Mouse (Mus musculus): Measurements from ENCODE around the gene Thrap3. TPM values are rescaled to one million over a fixed set of nuclear protein-coding genes. Genes with fewer than 3 reads are reported as not detected.

The Thrap3 gene
- polyA plus RNA-seq, 1 experiment = 133 TPM

DNA sequence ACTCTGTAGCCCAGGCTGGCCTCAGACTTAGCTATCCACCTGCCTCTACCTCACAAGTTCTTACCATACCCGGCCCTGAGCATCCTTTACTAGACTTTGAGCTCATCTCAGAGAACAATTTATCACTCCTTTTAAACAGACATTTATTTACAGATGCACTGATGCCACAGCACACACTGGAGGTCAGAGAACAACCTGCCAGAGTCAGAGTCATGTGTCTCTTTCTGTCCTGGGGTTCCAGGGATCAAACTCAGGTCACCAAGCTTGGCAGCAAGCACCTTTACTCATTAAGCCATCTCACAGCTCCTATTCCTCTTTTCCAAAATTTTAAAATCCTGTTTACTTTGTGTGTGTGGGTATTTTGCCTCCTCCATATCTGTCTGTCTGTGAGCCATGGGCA lies 2.8 kb upstream of the Thrap3 start:
- DNase-seq (ENCODE audit: low read depth) = no peak
- TF ChIP-seq POLR2A (IDR thresholded peaks at IDR 0.05; ENCODE audit: borderline replicate concordance, extremely low read depth, insufficient read depth, insufficient read length, poor library complexity, severe bottlenecking) (no peak), CTCF (IDR thresholded peaks at IDR 0.05; ENCODE audit: borderline replicate concordance, extremely low read depth, insufficient read depth, insufficient read length) (no peak)

GRCm38 (mm10) chr4:126204661-126205230 lies 2.2 kb upstream of the Thrap3 start:
- TF ChIP-seq CTCF (IDR thresholded peaks at IDR 0.05; ENCODE audit: borderline replicate concordance, extremely low read depth, insufficient read depth, insufficient read length) (no peak), POLR2A (IDR thresholded peaks at IDR 0.05; ENCODE audit: borderline replicate concordance, extremely low read depth, insufficient read depth, insufficient read length, poor library complexity, severe bottlenecking) (no peak)
- DNase-seq (ENCODE audit: low read depth) = no peak

- TF ChIP-seq CTCF (IDR thresholded peaks at IDR 0.05; ENCODE audit: borderline replicate concordance, extremely low read depth, insufficient read depth, insufficient read length) = no peak
- no peak for TF ChIP-seq POLR2A (IDR thresholded peaks at IDR 0.05; ENCODE audit: borderline replicate concordance, extremely low read depth, insufficient read depth, insufficient read length, poor library complexity, severe bottlenecking)
These were observed 1.5 kb upstream of the Thrap3 start for GRCm38 (mm10) chr4:126204016-126204415.

GRCm38 (mm10) chr4:126203336-126203895 lies 856 bp upstream of the Thrap3 start:
- no peak for DNase-seq (ENCODE audit: low read depth)
- TF ChIP-seq CTCF (IDR thresholded peaks at IDR 0.05; ENCODE audit: borderline replicate concordance, extremely low read depth, insufficient read depth, insufficient read length) = no peak
- no peak for TF ChIP-seq POLR2A (IDR thresholded peaks at IDR 0.05; ENCODE audit: borderline replicate concordance, extremely low read depth, insufficient read depth, insufficient read length, poor library complexity, severe bottlenecking)

More at GRCm38 (mm10) chr4:126204016-126204415, 1.5 kb upstream of the Thrap3 start:
- no peak for DNase-seq (ENCODE audit: low read depth)

DNA sequence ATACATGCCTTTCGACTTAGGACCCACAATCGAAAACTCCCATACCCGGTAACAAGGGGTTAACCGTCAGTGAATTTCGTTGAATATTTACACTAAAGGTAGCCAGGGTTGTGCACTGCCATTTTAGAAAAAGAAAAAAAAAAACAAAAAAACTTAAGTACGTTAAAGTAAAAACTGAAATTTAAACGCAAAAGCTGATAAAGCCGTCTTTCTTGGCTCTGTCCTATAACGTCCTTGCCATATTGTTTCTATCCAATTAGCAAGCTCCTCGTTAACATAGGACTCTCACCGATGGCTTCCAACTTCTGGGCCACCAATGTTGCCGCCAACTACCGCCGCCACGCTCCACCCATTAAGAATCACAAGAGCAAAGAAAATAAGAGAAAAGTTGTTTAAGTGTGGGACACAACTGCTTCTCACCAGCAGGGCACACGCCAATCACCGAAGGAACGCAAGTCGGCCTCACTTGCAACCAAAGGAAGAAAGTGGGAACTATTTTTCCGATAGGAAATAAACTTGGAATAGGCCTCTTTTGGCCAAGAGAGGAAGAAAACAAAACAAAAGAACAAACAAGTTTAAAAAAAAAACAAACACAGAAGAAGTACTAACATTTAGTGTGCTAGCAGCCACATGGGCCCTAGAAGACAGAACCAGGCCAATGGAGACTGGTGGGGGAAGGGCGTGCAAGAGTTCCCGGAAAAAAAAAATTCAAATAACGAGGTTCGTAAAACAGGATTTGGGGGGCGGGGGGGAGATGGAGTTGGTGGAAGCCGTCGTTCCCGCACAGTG lies 852 bp downstream of the Thrap3 start:
- peak; percentile 37; the same call in 1 of the 2 replicates for TF ChIP-seq CTCF (IDR thresholded peaks at IDR 0.05; ENCODE audit: borderline replicate concordance, extremely low read depth, insufficient read depth, insufficient read length)
- no peak for TF ChIP-seq POLR2A (IDR thresholded peaks at IDR 0.05; ENCODE audit: borderline replicate concordance, extremely low read depth, insufficient read depth, insufficient read length, poor library complexity, severe bottlenecking)
- peak; percentile 72 for DNase-seq (ENCODE audit: low read depth)

DNA sequence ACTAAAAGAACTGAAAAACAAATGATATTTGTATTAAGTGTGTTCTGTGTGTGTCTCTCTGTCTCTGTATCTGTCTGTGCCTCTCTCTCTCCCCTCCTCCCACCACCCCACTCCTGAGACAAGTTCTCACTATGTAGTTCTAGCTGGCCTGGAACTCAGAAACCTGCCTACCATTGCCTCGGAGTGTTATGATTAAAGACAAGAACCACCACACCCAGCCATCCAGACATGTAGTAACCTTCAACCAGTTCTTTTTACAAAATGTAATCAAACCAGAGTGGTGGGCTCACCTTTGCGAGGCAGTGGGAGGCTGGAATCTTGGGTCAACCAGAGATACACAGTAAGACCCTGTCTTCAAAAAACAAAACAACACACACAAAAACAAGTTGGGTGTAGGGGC lies 1.9 kb downstream of the Thrap3 start:
- no peak for DNase-seq (ENCODE audit: low read depth)

DNA sequence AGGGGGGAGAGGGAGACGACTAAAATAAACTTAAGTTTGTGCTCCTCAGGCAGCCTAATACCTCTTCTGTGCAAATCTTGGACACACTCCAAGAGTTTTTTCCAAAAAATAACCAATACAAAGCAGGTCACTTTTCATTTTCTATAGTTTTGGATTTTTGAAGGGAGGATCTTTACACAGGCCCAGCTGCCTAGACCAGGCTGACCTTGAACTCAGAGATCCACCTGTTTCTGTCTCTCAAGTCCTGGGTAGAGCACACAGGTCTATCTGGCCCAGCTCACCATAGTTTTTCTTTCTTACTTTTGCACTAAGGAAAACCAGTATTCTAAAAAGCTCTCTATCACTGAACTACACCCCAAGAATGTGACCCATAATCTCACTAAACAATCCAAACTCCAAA lies 2.5 kb downstream of the Thrap3 start:
- DNase-seq (ENCODE audit: low read depth) = no peak
- TF ChIP-seq POLR2A (IDR thresholded peaks at IDR 0.05; ENCODE audit: borderline replicate concordance, extremely low read depth, insufficient read depth, insufficient read length, poor library complexity, severe bottlenecking) (no peak), CTCF (IDR thresholded peaks at IDR 0.05; ENCODE audit: borderline replicate concordance, extremely low read depth, insufficient read depth, insufficient read length) (no peak)

More for the DNA sequence above, 1.9 kb downstream of the Thrap3 start:
- TF ChIP-seq POLR2A (IDR thresholded peaks at IDR 0.05; ENCODE audit: borderline replicate concordance, extremely low read depth, insufficient read depth, insufficient read length, poor library complexity, severe bottlenecking) = no peak
- TF ChIP-seq CTCF (IDR thresholded peaks at IDR 0.05; ENCODE audit: borderline replicate concordance, extremely low read depth, insufficient read depth, insufficient read length) = no peak

DNA sequence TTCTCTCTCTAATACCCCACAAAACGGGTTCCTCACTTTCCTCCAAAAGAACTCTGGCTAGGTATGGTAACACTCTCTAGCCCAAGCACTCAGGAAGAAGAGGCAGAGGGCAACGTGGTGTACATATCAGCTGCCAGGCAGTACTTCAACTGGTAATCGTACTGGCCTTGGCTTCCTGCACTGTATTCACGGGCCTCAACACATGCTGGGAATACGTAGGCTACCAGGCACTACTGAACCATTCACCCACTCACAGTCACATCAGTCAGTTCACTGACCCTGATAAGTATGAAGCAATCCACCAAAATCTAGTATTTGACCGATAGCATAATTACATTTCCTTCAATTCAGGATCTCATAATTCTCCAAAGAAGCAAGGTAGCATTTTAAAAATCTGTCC lies 3.0 kb downstream of the Thrap3 start:
- no peak for DNase-seq (ENCODE audit: low read depth)
- TF ChIP-seq POLR2A (IDR thresholded peaks at IDR 0.05; ENCODE audit: borderline replicate concordance, extremely low read depth, insufficient read depth, insufficient read length, poor library complexity, severe bottlenecking) = no peak
- TF ChIP-seq CTCF (IDR thresholded peaks at IDR 0.05; ENCODE audit: borderline replicate concordance, extremely low read depth, insufficient read depth, insufficient read length) = no peak

DNA sequence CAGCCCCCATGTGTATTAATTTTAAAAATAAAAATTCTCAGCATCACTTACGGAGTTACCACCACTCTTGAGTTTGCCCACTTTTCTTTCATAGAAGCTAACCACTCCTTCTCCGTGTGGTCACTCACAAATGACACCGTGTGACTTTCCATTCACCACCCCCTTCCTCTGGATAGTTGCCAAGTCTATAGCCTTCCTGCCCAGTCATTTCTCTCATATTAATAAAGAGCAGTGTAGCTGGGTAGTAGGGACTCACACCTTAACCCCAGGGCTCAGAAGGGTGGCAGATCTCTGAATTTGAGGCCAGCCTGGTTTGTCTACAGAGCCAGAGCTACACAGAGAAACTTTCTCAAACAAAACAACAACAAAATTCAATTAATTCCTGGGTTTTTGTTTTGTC lies 5.1 kb downstream of the Thrap3 start:
- no peak for DNase-seq (ENCODE audit: low read depth)
- TF ChIP-seq POLR2A (IDR thresholded peaks at IDR 0.05; ENCODE audit: borderline replicate concordance, extremely low read depth, insufficient read depth, insufficient read length, poor library complexity, severe bottlenecking) (no peak), CTCF (IDR thresholded peaks at IDR 0.05; ENCODE audit: borderline replicate concordance, extremely low read depth, insufficient read depth, insufficient read length) (no peak)

GRCm38 (mm10) chr4:126194916-126195315 lies 7.6 kb downstream of the Thrap3 start:
- no peak for DNase-seq (ENCODE audit: low read depth)
- TF ChIP-seq CTCF (IDR thresholded peaks at IDR 0.05; ENCODE audit: borderline replicate concordance, extremely low read depth, insufficient read depth, insufficient read length) = no peak
- TF ChIP-seq POLR2A (IDR thresholded peaks at IDR 0.05; ENCODE audit: borderline replicate concordance, extremely low read depth, insufficient read depth, insufficient read length, poor library complexity, severe bottlenecking) = no peak

GRCm38 (mm10) chr4:126194216-126194615 lies 8.3 kb downstream of the Thrap3 start:
- DNase-seq (ENCODE audit: low read depth) = no peak
- TF ChIP-seq POLR2A (IDR thresholded peaks at IDR 0.05; ENCODE audit: borderline replicate concordance, extremely low read depth, insufficient read depth, insufficient read length, poor library complexity, severe bottlenecking) (no peak), CTCF (IDR thresholded peaks at IDR 0.05; ENCODE audit: borderline replicate concordance, extremely low read depth, insufficient read depth, insufficient read length) (no peak)
